Mouse (Mus musculus) neural tube, embryonic 14.5 days (tissue): ENCODE data around the gene Ppp1r14c. TPM values are rescaled to one million over a fixed set of nuclear protein-coding genes. Genes with fewer than 3 reads are reported as not detected.
A peak's percentile ranks its signal among the peaks of the same experiment; 100 is the strongest.

Experiments
- ATAC-seq: fragments of 200-750 bp; cut with Nextera tagmentation; 2 replicates; pipeline ENCODE4 v1.8.0; 2017; ENCODE audit warnings: low read depth, mild to moderate bottlenecking, moderate TSS enrichment, moderate library complexity
- H3K27ac ChIP-seq: fragments of 300-500 bp; sonication (generic); 2 replicates; pipeline ENCODE4 v1.5.1; 2014; ENCODE audit warnings: low read depth, mild to moderate bottlenecking, control low read depth, low read length, moderate library complexity, mixed read lengths
- H3K27me3 ChIP-seq: fragments of 300-500 bp; sonication (generic); 2 replicates; pipeline ENCODE4 v1.6.1; 2014; ENCODE audit warnings: low read length; ENCODE audit not compliant: control insufficient read depth, insufficient read depth
- H3K36me3 ChIP-seq: fragments of 300-500 bp; sonication (generic); 2 replicates; pipeline ENCODE4 v1.6.1; 2014; ENCODE audit warnings: low read length, mixed read lengths; ENCODE audit not compliant: control insufficient read depth, insufficient read depth
- H3K4me1 ChIP-seq: fragments of 300-500 bp; sonication (generic); 2 replicates; pipeline ENCODE4 v1.6.1; 2014; ENCODE audit warnings: low read length; ENCODE audit not compliant: control insufficient read depth, insufficient read depth
- H3K4me2 ChIP-seq: fragments of 300-500 bp; sonication (generic); 2 replicates; pipeline ENCODE4 v1.6.1; 2014; ENCODE audit warnings: mild to moderate bottlenecking, low read depth, low read length, control low read depth
- H3K4me3 ChIP-seq: fragments of 300-500 bp; sonication (generic); 2 replicates; pipeline ENCODE4 v1.5.1; 2014; ENCODE audit warnings: low read depth, low read length, control low read depth, mixed read lengths
- H3K9ac ChIP-seq: fragments of 300-500 bp; sonication (generic); replicated peaks from 2 replicates; pipeline ENCODE4 v1.6.1; 2014; ENCODE audit warnings: low read depth, mild to moderate bottlenecking, control low read depth, low read length, mixed read lengths
- H3K9me3 ChIP-seq: fragments of 300-500 bp; sonication (generic); 2 replicates; pipeline ENCODE4 v1.6.1; 2016; ENCODE audit warnings: low read length; ENCODE audit not compliant: control insufficient read depth
- WGBS: fragments of 180-500 bp; shearing (Covaris S2); extraction: QIAGEN DNeasy Blood & Tissue Kit; methylation state at CpG from one replicate; pipeline ENCODE4 v1.1.7; 2014; 5-methylcytosine and 5-hydroxymethylcytosine counted together
- polyA plus RNA-seq: library from polyadenylated mRNA; unstranded; fragments of >200 nt; fragmentation: Nextera tagmentation; extraction: Ambion mirVana; gene quantifications from 2 replicates; pipeline ENCODE4 v1.2.1, GENCODE M21; 2014

Gene Ppp1r14c
- polyA plus RNA-seq, 1 experiment from 2014 or later = 69.0 TPM

DNA sequence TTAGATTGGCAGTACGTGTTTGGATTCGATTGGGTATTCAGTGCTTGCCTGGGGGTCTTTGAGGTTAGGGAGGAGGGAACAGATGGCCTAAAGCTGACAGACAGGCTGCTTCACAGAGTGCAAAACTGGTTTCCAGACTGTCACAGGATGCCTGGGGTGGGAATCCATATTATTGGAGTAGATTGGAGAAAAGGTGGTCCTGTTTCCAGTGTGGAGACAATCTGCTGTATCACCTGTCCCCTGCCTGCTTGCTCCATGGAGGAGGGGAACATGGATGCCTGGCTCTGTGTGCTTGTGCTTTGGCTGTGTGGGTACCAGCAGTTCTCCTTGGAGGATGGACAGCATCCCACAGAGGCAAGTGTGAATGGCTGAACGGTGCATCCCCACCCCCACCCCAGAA, 45.4 kb downstream of the Ppp1r14c start:
- no peak for ATAC-seq
- H3K9ac ChIP-seq = no peak overlapping the region
- no peak overlapping the region for H3K4me2 ChIP-seq
- H3K36me3 ChIP-seq = no peaks in the 10 kb centered on the region
- no peaks in the 10 kb centered on the region for H3K9me3 ChIP-seq
- 65% methylated on average over 3 of the region's 3 CpGs for WGBS
- H3K27me3 ChIP-seq = no peaks in the 10 kb centered on the region
- H3K4me1 ChIP-seq = peaks cover 5% of the 10 kb centered on the region; the same call in 1 of the 2 replicates
- no peak overlapping the region for H3K27ac ChIP-seq
- no peak overlapping the region for H3K4me3 ChIP-seq

DNA sequence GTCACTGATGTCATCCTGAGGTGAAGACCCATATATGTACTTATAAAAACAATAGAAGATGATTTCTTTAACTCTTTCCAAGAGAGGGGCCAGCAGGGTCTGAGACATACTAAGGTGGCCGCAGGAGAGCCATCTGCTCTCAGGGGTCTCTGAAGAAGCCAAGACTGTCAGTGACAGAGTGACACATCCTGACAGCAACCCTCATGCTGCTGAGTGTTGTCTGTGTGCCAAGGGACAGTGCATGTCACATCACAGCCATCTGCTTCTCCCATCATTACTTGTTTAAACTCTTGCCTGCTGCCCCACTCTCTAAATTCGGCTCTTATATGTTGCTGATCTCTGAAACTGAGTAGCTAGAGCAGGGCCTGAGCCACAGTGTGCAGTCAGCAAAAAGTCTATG, 45.8 kb downstream of the Ppp1r14c start:
- Histone ChIP-seq H3K27ac (no peak overlapping the region), H3K36me3 (no peaks in the 10 kb centered on the region), H3K4me1 (peaks cover 5% of the 10 kb centered on the region; the same call in 1 of the 2 replicates), H3K4me3 (no peak overlapping the region), H3K27me3 (no peaks in the 10 kb centered on the region), H3K9ac (no peak overlapping the region), H3K4me2 (no peak overlapping the region), H3K9me3 (no peaks in the 10 kb centered on the region)
- ATAC-seq = no peak
- WGBS = 80% methylated on average over 2 of the region's 2 CpGs

DNA sequence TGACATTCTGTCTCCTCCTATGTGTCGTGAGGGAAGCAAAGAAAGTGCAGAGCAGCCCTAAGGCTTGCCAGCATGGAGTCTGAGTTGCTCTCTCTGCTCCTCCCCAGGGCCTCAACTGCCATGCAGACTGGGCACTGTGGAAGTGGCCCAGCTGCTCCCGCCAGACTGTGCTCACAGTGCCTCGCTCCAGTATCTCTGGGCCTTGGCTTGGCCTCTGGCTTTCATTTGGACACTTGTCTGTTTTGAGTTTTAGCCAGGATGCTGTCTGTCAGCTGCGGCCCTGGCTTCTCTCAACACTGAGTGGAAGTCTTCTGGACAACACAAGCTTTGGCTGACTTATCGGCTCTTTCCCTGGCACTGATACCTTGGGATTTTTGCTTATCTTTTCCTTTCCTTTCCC, 49.0 kb downstream of the Ppp1r14c start:
- peak; percentile 57; the same call in 1 of the 2 replicates for ATAC-seq
- Histone ChIP-seq H3K4me3 (no peak overlapping the region), H3K27me3 (no peaks in the 10 kb centered on the region), H3K9ac (no peak overlapping the region), H3K9me3 (no peaks in the 10 kb centered on the region), H3K36me3 (no peaks in the 10 kb centered on the region), H3K4me1 (no peaks in the 10 kb centered on the region), H3K4me2 (no peak overlapping the region), H3K27ac (no peak overlapping the region)
- 66% methylated on average over 5 of the region's 5 CpGs for WGBS

DNA sequence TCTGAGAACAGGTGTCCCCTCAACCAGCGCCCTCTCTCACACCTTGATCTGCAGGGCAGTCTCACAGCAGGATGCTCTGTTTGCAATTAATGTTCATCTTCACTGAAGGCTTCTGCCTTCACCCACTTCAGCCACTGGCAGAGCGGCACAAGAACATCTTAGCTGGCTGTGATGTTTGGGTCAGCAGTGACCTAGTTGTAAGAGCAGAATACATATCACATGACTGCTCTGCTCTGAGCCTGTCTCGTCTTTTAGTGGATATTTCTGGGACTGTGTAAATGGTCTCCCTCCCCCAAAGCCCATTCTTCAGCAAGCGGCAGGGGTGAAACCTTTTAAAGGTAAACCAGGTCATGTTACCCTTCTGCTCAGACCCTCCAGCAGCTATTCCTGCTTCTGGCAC, 50.7 kb downstream of the Ppp1r14c start:
- Histone ChIP-seq H3K4me3 (no peak overlapping the region), H3K4me1 (no peaks in the 10 kb centered on the region), H3K36me3 (no peaks in the 10 kb centered on the region), H3K27me3 (no peaks in the 10 kb centered on the region), H3K4me2 (no peak overlapping the region), H3K9ac (no peak overlapping the region), H3K9me3 (no peaks in the 10 kb centered on the region), H3K27ac (no peak overlapping the region)
- ATAC-seq = no peak
- 73% methylated on average over 4 of the region's 4 CpGs for WGBS

DNA sequence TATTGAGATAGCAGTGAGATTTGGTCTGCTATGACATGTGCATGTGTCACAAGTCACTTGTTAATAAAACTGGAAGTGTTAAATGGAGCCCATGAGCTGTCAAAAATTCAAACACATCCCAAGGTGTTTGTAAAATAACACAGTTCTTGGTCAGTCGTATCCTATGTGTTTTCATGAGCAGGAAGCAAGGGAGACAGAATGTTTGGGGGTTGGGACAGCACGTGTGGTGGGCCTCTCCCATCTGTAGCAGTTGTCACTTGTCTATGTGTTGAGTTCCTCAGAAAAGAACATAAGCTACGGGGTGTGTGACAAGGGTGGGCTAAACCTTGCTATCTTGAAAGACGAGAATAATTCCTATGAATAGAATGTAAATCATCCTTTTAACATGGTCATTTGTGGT, 51.6 kb downstream of the Ppp1r14c start:
- Histone ChIP-seq H3K27ac (no peak overlapping the region), H3K4me2 (no peak overlapping the region), H3K4me3 (no peak overlapping the region), H3K9ac (no peak overlapping the region), H3K9me3 (no peaks in the 10 kb centered on the region), H3K27me3 (no peaks in the 10 kb centered on the region), H3K36me3 (no peaks in the 10 kb centered on the region), H3K4me1 (no peaks in the 10 kb centered on the region)
- ATAC-seq = no peak
- 81% methylated on average over 4 of the region's 4 CpGs for WGBS

DNA sequence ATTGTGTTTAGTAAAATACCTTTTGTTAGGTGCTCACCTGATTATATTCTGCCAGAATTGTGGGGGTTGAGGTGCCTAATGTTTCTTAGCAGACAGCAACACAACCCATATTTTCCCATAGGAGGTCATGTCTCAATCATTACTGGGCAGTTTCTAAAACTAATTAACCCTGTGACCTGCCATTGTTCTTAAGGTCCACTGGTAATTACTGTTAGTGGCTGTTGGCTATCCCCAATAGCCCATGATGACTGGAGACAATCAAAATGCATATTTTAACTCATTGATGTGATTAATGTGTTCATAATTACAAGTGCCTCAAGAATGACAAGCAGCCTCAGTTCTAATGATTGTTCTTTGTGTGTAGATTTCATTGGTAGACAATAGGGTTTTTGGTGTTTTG, 58.2 kb downstream of the Ppp1r14c start:
- H3K27ac ChIP-seq = no peak overlapping the region
- no peak overlapping the region for H3K4me2 ChIP-seq
- H3K4me3 ChIP-seq = no peak overlapping the region
- ATAC-seq = no peak
- no peaks in the 10 kb centered on the region for H3K9me3 ChIP-seq
- no peaks in the 10 kb centered on the region for H3K4me1 ChIP-seq
- H3K36me3 ChIP-seq = no peaks in the 10 kb centered on the region
- H3K27me3 ChIP-seq = no peaks in the 10 kb centered on the region
- no peak overlapping the region for H3K9ac ChIP-seq

DNA sequence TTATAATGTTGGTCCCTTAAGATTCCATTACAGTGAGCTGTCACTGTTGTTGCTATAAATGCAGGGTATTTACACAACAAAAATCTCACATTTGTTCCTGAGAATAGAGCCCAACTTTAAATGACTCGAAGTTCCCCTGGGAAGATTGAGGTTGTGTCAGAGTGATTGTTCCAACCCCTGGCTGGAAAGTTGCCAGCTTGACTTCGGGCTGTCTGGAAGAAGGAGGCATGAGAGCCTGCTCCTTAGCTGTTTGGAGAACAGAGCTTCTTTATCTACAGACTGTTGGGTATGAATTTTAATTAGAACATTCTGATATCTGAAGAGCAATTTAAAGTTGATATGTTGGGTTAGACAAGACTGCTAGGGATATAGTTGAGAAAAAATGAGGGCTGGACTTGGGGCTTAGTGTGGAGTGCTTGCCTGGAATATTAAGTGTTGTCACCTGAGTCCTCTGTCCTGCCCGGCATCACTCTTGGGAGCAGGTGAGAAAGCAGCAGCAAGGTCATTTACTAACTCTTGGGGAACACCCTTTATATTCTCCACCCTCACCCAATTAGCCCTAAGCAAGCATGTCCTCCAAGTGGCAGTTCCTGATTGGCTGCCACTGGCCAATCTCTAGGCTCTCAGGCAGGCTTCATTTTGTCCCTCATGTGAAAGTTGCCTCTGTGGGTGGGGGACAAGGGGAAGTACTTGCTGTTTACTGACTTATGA, 62.0 kb downstream of the Ppp1r14c start:
- no peak; the same call in 1 of the 2 replicates for ATAC-seq
- 53% methylated on average over 3 of the region's 3 CpGs for WGBS

DNA sequence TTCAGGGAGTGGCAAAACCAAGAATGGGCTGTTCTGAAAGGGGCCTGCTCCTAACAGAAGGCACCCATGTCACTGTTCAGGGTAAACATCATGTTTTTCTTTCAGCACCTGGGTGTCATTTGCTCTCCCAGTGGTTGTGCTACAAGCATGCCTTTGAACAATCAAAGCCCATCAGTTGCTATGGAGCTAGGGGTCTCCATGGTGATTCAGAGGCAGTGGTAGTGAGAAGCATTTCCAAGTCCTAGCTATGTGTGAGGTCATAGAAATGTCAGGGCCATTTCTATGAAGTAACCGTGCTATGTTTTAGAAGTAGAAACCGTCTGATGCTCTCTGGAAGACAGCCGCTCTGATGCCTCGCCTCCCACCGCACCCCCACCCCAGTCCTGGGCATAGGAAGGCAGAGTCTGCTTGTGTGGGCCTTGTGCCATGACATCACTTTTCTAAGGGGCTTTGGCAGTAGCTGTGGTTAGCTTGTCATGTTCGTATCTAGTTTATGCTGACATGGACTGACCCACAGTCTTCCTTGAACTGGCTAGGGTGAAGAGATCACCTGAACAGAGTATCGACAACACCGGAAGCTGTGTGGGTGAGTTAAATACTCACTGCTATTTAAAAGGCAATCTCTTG, 69.1 kb downstream of the Ppp1r14c start:
- Histone ChIP-seq H3K4me3 (no peak overlapping the region), H3K9me3 (no peaks in the 10 kb centered on the region), H3K4me1 (no peaks in the 10 kb centered on the region), H3K36me3 (no peaks in the 10 kb centered on the region), H3K27ac (no peak overlapping the region), H3K4me2 (no peak overlapping the region), H3K9ac (no peak overlapping the region), H3K27me3 (no peaks in the 10 kb centered on the region)
- peak; percentile 44; the same call in 1 of the 2 replicates for ATAC-seq
- 69% methylated on average over 8 of the region's 8 CpGs for WGBS

More for the DNA sequence above, 62.0 kb downstream of the Ppp1r14c start:
- H3K36me3 ChIP-seq = no peaks in the 10 kb centered on the region
- no peak overlapping the region for H3K9ac ChIP-seq
- H3K9me3 ChIP-seq = no peaks in the 10 kb centered on the region
- no peaks in the 10 kb centered on the region for H3K4me1 ChIP-seq
- no peaks in the 10 kb centered on the region for H3K27me3 ChIP-seq
- no peak overlapping the region for H3K4me2 ChIP-seq
- peak overlapping the region; percentile 30; the same call in 1 of the 2 replicates for H3K27ac ChIP-seq
- H3K4me3 ChIP-seq = no peak overlapping the region

DNA sequence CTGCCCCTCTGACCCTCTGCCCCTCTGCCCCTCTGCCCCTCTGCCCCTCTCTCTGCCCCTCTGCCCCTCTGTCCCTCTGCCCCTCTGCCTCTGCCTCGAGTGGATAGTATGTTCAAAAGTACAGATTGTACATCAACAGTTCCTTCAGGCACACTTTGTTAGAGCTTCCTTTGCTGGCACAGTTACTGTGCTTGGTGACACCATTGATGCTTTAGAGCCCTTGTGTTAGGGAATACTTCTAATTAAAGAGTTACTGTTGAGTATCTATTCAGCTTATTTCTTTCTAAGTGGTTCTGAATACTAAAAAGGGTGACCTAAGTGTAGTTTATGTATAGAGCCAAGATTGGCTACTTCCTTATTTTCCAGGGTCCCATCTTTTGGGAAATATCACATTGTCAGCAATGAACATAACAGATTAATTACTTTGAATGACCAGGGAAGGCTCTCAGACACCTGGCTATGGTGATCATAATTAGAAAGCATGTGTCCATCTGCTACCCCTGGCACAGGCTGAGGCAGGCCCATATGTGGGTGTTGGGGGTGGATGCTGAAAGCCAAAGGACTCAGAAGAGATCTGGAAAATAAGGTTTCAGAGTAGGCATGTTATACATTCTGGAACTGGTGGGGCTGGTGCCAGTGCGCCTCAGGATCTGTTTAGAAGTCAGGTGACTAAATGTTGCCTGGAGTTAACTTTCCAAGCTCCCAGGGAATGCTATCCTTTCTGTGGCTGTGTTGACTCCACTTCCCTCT, 75.0 kb downstream of the Ppp1r14c start:
- WGBS = 65% methylated on average over 2 of the region's 2 CpGs
- H3K4me2 ChIP-seq = no peak overlapping the region
- no peak overlapping the region for H3K9ac ChIP-seq
- H3K36me3 ChIP-seq = no peaks in the 10 kb centered on the region
- no peaks in the 10 kb centered on the region for H3K27me3 ChIP-seq
- no peak overlapping the region for H3K4me3 ChIP-seq
- H3K27ac ChIP-seq = no peak overlapping the region
- ATAC-seq = no peak
- H3K4me1 ChIP-seq = no peaks in the 10 kb centered on the region
- H3K9me3 ChIP-seq = no peaks in the 10 kb centered on the region
